Mouse (Mus musculus) G1E-ER4 (cell line): Measurements from ENCODE around the gene Slc8a1. TPM values are rescaled to one million over a fixed set of nuclear protein-coding genes. Genes with fewer than 3 reads are reported as not detected.

Experiments
- GATA1 ChIP-seq: IDR thresholded peaks from one replicate; pipeline ENCODE4 v1.8.0; 2012; ENCODE audit warnings: low read length, inconsistent platforms
- polyA plus RNA-seq: library from polyadenylated mRNA; stranded (reverse); fragments of >175 nt; gene quantifications from 2 replicates; pipeline ENCODE4 v1.2.3, GENCODE M21; 2012

The Slc8a1 gene
- polyA plus RNA-seq, 1 experiment = not detected

- TF ChIP-seq GATA1 = no peak
Measured at GRCm38 (mm10) chr17:81546525-81546924, 191.7 kb downstream of the Slc8a1 start.

- TF ChIP-seq GATA1 = no peak
Measured at GRCm38 (mm10) chr17:81546012-81546411, 192.2 kb downstream of the Slc8a1 start.

GRCm38 (mm10) chr17:81544926-81545325 lies 193.3 kb downstream of the Slc8a1 start:
- TF ChIP-seq GATA1 = no peak

- no peak for TF ChIP-seq GATA1
Measured at GRCm38 (mm10) chr17:81542313-81543185, 195.6 kb downstream of the Slc8a1 start.

GRCm38 (mm10) chr17:81538163-81539160 lies 199.7 kb downstream of the Slc8a1 start:
- TF ChIP-seq GATA1 = no peak

- no peak for TF ChIP-seq GATA1
Measured at GRCm38 (mm10) chr17:81536093-81536492, 202.1 kb downstream of the Slc8a1 start.

- no peak for TF ChIP-seq GATA1
Measured at GRCm38 (mm10) chr17:81529849-81530248, 208.3 kb downstream of the Slc8a1 start.

- no peak for TF ChIP-seq GATA1
Measured at GRCm38 (mm10) chr17:81528940-81529339, 209.2 kb downstream of the Slc8a1 start.

- TF ChIP-seq GATA1 = no peak
Measured at GRCm38 (mm10) chr17:81526463-81526862, 211.7 kb downstream of the Slc8a1 start.

- TF ChIP-seq GATA1 = no peak
Measured at GRCm38 (mm10) chr17:81524826-81525225, 213.4 kb downstream of the Slc8a1 start.

GRCm38 (mm10) chr17:81523943-81524342 lies 214.2 kb downstream of the Slc8a1 start:
- TF ChIP-seq GATA1 = no peak

GRCm38 (mm10) chr17:81518316-81519025 lies 219.7 kb downstream of the Slc8a1 start:
- no peak for TF ChIP-seq GATA1

GRCm38 (mm10) chr17:81516155-81516554 lies 222.0 kb downstream of the Slc8a1 start:
- TF ChIP-seq GATA1 = no peak

GRCm38 (mm10) chr17:81514022-81514421 lies 224.2 kb downstream of the Slc8a1 start:
- no peak for TF ChIP-seq GATA1

GRCm38 (mm10) chr17:81513368-81513958 lies 224.7 kb downstream of the Slc8a1 start:
- no peak for TF ChIP-seq GATA1
